Mouse (Mus musculus): ENCODE data around the gene Foxm1.

DNA sequence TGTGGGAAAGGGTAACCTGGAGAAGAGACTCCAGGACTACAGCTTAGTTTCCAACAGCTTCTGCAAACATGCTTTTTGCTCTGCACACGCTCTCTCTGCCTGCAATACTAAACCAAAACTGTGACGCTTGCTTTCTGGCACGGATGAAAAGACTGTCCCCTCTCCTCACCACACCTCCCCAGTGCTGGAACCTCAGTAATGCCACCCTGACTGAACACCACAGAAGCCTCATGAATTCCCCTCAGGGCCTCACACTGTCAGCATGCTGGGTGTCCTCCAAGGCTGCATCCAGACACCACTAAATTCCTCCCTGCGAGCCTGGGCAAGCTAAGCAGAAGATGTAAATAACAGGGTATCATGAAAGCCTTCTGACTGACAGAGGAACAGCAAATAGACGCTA lies 23.9 kb upstream of the Foxm1 start:
- TF ChIP-seq EP300 (IDR thresholded peaks at IDR 0.05; ENCODE audit: low read depth in 1 of 2, low read length in 2 of 2) (no peak), CTCF (IDR thresholded peaks at IDR 0.05 in 2 of 3, conservative IDR thresholded peaks at IDR 0.05 in 1 of 3; ENCODE audit: control insufficient read depth in 1 of 3, insufficient read depth in 1 of 3, low read depth in 2 of 3, low read length in 3 of 3, poor library complexity in 1 of 3, severe bottlenecking in 1 of 3) (no peak)
